Mouse (Mus musculus) megakaryocyte-erythroid progenitor cell, adult 5-6 weeks (primary cell): Measurements from ENCODE around the gene Gm20696. TPM values are rescaled to one million over a fixed set of nuclear protein-coding genes. Genes with fewer than 3 reads are reported as not detected.
A peak's percentile ranks its signal among the peaks of the same experiment; 100 is the strongest.

Experiments
- ATAC-seq: replicated peaks from 2 replicates; pipeline ENCODE4 v1.8.0; 2016; ENCODE audit warnings: mild to moderate bottlenecking, inconsistent platforms; ENCODE audit not compliant: severe bottlenecking, poor library complexity, low FRiP score, low TSS enrichment
- total RNA-seq, 2 experiments: library from RNA; stranded (forward) in 1 of 2; stranded (reverse) in 1 of 2; fragments of 200-1000, 215-1000 nt in 1 of 2; fragments of >200 nt in 1 of 2; fragmentation: Nextera tagmentation in 1 of 2; gene quantifications; 2 replicates each; pipeline ENCODE4 v1.2.3; 2014 to 2017

The Gm20696 gene
- total RNA-seq, 2 experiments from 2014 or later, result 0.94 to 5.7 TPM

DNA sequence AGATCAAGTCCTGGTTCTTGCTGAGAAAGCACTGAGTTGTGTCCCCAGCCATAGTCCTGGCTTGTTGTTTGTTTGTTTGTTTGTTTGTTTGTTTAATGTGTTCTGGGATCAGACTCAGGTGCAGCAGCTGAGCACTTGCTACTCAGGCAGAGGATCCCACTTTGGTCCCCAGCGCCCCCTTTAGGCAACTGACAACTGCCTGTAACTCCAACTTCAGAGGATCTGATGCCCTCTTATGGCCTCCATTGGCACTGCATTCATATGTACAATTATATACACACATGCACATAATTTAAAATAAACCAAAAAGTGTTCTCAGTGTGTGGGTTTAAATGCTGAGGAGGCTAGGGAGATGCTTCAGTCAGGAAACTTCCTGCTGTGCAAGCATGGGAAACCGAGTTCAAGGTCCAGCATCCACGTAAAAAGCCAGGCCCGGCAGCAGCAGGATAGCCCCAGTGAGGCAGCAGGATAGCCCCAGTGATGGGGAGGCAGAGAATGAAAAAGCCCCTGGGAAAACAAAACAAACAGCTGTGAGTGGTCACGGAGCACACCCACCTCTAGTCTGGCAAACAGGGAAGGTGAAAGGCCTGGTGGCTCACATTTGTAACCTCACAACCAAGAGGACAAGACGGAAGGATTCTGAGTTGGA lies 139.0 kb downstream of the Gm20696 start:
- ATAC-seq, result no peak

DNA sequence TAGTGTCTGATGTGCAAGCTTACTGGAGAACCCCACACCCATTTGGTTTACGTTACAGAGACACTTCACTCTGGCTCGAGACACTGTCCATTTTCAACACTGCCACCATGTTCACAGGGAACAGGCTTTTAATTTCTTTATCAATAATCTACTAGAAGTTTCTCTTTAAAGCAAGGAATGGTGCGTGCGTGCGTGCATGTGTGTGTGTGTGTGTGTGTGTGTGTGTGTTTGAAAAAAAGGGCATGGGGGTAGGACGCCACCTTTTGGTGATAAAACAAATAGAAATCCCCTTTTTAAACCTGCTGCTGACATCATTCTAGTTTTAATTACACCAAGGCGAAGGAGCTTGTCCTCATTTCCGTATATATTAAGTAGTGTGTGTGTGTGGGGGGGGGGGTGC lies 141.2 kb downstream of the Gm20696 start:
- no peak for ATAC-seq

DNA sequence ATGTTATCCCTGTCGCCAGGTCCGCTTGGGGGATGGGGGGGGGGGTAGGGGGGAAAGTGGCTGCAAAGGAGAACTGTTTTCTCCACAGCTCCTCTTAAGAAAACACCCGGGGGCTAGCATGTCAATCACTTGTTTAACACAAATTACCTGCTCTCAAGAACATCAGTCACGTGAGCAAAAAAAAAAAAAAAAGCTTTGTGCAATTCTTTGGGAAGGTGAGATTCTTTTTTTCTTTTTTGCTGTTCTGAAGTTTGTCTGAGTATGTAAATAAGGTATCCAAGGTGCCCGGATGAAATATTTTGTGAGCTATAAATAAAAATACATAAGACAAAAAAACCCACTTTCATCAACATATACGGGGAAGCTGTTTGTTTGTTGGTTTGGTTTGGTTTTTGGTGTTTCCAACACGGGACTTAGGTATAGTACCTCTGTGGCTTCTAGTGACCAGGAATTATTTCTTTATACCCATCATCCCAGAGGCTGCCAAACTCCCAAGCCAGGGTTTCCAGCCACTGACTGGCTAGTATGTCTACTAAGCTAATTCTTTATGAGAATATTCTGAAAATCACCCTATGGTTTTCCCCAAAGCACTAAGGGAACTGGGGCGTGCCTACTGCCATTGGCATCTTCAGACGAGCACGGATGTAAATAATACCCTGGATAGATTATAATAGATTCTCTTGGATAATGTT lies 142.8 kb downstream of the Gm20696 start:
- ATAC-seq, result no peak

DNA sequence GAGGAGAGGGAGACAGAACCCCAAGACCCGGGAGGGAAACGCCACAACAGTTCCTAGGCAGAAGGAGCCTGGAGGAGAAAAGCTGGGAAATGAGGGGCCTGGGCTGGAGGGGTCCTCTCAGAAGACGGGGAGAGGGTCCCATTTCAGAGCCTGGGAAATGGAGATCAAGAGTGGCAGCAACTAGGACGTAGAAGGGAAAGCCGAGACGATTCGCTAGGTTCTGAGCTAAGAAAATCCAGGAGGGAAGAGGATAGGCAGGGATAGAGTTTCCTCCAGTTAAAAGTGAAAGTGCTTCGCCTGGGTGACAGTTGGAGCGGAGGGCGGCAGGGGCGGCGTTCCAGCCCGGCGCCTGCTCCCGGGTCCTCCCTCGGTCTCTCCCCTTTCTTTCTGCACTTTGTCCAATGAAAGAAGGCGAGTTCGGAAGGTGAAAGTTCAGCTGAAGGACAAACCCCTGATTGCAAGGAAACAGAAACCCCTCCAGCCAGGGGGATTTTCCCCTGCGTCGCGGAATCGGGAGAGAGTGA lies 143.4 kb downstream of the Gm20696 start:
- peak; percentile 65 for ATAC-seq

DNA sequence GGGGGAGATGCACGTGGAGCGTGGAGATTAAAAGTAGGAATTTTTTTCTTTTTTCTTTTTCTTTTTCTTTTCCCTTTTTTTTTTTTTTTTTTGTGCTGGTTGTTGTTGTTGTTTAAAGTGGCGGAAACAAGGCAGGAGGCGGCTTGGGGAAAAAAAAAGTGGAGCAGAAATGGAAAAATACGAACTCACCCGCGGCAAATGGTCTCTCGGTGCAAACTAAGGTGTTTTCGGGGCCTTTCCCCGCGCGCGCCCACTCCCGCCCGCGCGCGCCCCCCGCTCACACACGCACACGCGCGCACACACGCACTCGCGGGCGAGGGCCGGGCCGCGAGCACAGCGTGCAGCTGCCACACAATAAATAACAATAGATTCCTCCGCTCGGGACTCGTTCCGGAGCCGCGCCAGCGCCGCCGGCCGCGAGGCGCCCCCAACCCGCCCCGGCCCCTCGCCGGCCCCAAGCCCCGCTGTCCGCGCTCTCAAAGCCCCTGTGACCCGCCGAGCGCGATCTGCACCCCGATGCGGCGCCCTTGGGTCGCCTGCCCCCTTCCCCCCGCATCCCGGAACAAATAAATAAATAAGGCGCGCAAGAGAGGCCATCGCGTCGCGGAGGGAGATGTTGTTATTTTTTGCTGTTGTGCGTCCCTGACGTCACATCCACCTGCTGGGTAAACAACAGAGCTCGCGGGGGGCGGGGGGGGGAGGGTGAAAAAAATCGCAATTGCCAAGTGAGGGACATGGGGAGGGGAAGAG lies 144.1 kb downstream of the Gm20696 start, which contains the start of gene Foxp1:
Gene Foxp1 (minus strand): TSS at position 363 of the 750 bp plus-strand sequence.
- peak; percentile 28; the same call in 1 of the 2 replicates for ATAC-seq

DNA sequence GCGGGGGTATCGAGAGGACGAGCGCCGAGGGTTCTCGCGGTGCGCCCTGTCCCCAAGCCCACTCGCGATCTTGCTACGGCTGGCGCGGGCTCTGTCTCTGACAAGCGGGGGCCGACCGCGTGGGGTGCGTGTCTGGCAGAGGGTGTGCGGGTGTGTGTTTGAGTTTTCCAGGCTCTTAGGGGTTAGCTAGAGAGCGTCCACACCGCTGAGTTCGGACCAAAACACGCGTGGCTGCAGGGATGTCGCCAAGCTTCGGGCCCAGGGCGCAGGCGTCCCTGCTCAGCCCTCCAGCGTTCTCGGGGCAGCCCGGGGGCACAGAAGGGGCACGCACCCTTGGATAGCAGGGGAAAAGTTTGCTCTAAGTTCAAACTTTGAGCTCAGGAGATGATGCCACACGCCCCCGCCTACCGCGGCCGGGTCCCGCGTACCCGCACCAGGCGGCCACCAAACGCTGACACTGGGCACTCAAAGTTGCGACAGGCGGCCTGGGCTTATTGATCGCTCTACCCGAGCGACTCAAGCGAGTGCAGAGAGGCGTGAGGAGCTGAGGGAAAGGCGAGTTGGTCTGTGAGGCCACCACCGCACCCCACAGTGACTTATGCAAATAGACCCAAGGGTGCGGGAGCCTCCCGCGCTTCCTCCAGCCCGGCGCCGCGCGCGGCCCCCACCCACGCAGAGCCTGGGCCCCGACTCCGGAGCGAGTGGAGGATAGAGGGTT lies 144.8 kb downstream of the Gm20696 start:
- ATAC-seq, result peak; percentile 28

DNA sequence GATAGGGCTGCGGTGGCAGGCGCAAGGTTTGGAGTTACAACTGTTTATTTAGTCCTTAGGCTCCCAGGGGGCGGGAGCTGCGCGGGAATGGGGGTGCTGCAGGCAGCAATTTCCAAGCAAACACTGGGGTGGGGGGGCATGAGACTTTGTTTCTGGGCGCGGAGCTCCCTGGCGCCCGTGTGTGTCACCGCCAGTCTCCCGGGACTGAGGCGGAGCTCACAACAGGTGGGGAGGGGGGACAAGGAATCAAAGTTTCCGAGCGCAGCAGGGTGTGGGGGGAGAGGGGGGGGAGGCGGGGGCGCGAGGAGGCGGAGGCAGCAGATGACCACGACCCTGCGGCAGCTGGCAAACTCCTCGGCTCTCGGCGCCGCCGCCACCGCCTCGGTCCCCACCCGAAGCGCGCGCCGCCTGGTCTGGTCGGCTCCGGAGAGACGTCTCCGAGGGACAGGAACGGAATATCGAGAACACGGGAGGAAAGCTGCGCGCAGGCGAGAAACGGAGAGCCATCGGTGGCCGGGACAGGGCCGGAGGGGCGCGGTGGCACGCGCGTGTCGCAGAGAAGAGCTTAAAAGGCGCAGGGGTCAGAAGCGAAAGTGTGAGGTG lies 145.5 kb downstream of the Gm20696 start:
- ATAC-seq, result peak; percentile 10

DNA sequence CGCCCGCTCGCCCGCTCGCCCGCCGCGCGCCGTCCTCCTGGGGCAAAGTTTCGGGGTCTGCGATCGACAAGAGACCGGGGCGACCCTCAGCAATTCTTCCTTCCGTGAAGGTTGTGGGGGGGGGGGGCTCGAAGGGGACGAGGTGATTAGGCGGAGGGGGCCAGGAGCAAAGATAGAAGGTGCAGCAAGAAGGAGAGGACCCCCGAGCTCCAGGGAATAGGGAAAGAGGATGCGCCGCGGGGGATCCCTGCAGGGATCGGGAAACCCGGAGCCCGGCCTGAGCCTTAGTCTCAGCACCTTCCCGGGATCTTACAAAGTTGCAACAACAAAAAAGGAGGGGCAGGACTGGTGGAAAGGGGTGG lies 145.9 kb downstream of the Gm20696 start:
- ATAC-seq, result no peak

DNA sequence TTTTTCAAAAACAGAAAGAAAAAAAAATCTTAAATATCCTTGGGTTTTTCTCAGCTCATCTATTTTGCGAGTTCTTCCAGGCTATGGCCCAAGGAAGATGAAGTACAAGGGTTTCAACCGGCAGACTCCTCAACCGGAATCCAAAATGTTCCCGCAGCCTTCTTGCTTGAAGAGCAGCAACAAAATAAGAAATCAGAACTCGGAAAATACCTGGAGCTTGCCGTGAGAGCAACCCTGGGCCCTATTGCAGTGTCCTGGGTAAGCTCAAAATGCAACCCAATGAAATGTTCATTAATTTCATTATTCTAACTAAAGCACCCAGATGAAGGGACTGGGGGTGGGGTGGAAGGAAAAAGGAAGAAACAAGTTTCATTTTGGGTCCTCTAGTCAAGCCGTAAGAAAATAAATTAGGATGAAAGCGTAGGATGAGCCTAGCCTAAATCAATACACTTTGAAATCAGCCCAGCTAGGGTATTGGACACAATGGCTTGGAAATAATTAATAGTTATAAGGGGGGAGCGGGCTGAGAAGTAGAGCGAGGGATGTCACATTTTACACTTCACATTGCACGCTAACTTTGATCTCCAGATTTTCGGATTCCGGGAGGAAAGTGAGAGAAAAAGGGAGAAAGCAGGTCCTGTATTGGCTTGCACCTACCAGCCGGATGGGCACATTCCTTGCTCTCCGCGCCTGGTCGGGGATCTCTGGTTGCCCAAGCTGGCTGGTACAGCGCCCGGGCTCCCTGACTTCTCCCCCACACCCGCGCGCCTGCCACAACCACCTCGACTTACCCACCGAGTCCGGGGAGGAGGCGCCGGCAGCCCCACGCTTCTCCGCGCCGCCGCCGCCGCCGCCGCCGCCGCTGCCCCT lies 146.6 kb downstream of the Gm20696 start:
- ATAC-seq, result no peak

DNA sequence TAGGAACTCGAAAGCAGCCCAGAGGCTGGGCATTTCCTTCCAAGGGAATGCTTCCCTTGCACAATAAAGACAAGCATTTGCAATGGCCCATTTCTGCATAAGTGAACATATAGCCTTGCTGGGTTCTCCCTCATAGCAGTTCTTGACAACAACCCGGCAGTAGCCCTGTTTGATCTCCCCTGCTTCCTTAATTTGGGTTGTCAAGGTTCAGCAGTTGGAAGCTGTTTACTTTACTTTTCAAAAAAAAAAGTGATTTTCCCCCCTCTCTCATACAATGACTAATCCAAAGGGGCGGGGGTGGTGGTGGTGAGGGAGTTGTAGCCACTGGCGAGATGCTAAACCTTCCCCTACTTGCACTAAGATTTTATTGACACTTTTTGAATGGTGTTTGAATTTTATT lies 147.5 kb downstream of the Gm20696 start:
- ATAC-seq, result no peak

DNA sequence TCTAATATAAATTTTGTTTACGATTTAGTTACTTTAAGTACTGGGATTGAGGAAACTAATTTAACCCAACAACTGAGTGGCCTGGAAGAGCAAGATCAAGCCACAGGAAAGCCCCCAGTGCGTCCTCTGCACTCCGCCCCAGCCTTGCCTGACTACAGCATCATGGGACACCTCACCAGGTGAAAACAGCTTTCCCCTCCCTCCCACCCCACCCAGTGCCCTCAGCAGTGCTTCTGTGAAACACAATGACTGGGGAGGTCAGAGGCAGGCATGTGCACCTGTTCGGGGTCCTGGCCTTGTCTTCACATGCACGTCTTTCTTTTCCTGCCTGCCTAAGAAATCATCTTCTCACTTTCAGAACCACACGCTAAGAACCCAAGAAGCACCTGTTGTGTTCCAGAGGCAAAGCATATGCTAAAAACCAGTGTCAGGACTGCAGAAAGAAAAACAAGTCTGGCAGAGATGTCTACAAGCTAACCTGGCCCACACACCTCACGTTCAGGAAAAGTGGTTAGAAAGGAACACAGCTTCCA lies 150.9 kb downstream of the Gm20696 start:
- ATAC-seq, result no peak

DNA sequence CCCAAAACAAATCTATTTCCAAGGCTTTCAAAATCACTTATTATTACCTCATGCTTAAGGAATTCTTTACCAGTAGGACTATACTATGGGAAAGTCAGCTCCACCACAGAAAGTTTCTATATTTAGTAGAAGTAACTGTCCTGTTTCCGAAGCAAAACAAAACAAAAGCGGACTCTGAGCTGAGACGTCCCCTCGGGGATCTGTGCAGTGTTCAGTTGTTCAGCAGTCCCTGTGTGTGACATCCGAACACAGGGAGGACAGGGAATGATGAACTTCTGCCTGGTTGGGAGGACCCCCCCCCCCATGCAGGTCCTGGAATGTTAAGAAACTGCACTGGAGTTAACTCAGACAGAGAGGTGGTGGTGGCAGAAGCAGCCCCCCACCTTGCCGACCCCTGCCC lies 154.7 kb downstream of the Gm20696 start:
- ATAC-seq, result no peak

DNA sequence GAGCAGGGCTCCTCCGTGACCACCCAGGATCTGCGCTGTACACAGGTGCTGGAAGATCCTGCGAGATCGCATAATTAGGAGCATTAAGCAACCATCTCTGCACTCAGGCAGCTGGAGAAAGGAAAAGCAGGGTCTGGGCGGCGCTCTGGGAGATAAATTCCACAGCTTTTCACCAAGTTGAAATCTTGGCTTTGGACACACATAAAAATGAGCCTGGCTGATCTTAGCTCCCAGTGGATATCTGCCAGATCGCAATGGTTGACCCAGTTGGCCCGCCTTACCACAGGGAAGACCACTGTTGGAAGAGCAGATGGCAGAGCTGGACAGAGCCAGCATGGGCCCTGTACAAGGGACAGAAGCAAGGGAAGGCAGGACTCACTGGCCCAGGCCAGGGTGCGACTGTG lies 157.4 kb downstream of the Gm20696 start:
- ATAC-seq, result no peak

DNA sequence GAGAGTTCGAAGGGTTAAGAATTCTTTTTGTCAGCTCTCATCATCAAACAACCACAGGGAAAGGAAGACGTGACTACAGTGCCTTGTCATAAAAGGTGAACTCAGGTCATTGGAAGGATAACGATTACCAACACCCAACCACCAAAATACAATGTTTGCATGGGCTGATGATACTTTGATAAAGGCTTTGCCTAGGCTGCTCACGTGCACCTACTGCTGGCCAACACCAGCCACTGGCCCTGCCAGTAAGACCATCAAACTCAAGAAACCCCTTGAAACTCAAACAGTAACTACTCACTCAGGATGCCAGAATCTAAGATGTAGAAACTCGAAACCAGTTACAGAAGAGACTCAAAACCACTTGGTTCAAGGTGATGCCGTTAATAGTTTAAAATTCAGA lies 159.8 kb downstream of the Gm20696 start:
- ATAC-seq, result no peak

DNA sequence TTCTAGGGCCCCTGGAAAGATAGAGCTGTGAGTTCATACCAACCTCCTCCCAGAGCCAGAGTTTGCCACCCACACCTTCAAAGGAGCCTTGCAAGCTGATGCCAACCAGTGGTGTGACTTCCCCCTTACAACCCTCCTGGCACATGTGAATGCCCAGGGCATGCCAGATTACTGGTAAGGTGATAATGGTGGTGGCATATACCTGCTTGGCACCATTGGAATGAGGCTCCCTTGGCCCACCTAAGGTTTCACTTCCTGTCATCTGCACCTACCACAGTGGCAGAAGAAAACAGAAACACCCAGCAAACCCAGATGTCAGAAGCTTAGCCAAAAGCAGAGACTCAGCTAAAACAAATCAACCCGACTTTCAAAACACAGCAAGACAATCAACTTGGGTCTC lies 162.9 kb downstream of the Gm20696 start:
- ATAC-seq, result no peak

DNA sequence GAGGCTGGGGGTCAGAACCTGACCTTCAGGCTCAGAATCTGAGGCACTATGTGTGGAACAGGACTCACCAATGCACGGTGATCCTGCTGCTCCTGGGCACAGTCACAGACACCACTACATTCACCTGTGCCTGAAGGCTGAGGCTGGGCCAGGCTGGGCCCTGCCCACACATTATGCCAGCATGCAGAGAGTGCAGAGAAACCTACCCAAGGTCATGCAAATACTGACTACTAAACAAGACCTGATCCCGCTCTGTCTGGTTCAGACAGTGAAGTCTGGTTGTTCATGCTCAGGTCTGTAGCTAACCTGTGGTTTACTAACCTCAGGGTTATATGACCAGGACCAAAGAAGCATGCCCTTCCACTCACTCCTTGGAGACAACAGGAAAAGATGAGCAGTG lies 163.9 kb downstream of the Gm20696 start:
- ATAC-seq, result no peak

DNA sequence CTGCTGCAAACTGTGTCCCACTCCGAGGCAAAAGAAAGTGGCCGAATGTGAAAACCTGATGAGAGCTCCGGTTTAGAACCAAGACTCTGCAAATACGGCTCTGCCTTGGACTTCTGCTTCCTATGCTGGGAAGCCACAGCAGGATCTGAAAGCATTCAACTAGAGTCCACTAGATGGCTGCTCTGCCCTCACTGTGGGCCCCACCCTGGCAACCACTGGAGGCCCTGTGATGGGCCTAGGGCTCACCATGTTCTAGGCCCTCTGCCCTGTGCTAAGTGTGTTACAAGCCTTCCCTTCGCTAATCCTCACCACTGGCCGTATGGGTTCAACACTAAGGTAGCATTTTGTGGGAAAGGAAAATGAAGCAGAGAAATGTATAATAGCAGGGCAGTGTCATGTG lies 164.3 kb downstream of the Gm20696 start:
- no peak for ATAC-seq

DNA sequence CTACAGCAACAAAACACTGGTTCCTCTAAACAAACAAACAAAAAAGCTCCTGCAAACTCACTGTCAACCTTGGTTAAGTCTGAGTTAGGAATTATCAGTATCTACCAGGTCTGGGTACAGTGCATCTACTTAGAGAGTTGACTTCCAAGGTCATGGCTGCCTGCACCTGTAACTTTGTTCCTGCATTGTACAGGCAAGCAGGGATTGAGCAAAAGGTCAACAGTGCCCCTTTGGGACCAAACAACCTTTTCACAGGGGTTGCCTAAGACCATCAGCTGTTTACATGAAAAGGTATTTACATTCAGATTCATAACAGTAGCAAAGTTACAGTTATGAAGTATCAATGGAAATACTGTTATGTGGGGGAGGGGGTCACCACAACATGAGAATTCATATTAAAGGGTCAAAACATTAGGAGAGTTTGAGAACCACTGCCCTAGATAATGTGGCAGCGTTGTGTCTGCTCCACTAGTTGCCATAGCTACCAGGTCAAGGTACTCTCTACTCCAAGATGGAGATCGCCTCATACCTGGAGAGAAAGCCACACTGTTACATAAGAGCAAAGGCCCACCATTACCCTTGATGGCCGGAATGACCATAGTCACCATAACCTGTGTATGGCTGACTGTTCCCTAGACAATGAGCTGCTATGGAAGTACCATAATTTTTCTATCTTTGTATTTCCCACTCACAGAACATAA lies 165.9 kb downstream of the Gm20696 start:
- ATAC-seq, result no peak
